Mouse (Mus musculus) ES-E14 (cell line): ENCODE measurements around the gene Parg. TPM values are rescaled to one million over a fixed set of nuclear protein-coding genes. Genes with fewer than 3 reads are reported as not detected.

ENCODE experiments used
- DNase-seq: peaks from one replicate; pipeline ENCODE4 v3.0.0-alpha.2; 2013; ENCODE audit warnings: low read depth, low spot score
- H3K27ac ChIP-seq: 2 replicates; pipeline ENCODE4 v1.5.1; 2012; ENCODE audit warnings: low read depth, mild to moderate bottlenecking, low read length, moderate library complexity, mixed read lengths; ENCODE audit not compliant: poor library complexity, insufficient read depth, severe bottlenecking
- H3K36me3 ChIP-seq: 2 replicates; pipeline ENCODE4 v1.6.1; 2012; ENCODE audit warnings: mild to moderate bottlenecking, low read length, moderate library complexity, mixed read lengths; ENCODE audit not compliant: control insufficient read depth, poor library complexity, insufficient read depth, severe bottlenecking
- H3K4me1 ChIP-seq, 2 experiments: fragments of 150-350 bp in 1 of 2; sonication (generic) in 1 of 2; 2 replicates each; pipeline ENCODE4 v1.6.1; 2012; ENCODE audit warnings: low read length in 2 of 2, mild to moderate bottlenecking in 1 of 2, mixed read lengths in 1 of 2; ENCODE audit not compliant: control insufficient read depth in 2 of 2, insufficient read depth in 2 of 2, poor library complexity in 1 of 2
- H3K4me3 ChIP-seq, 2 experiments: fragments of 150-350 bp in 1 of 2; sonication (generic) in 1 of 2; 2 replicates each; pipeline ENCODE4 v1.5.1; 2012; ENCODE audit warnings: low read length in 2 of 2, low read depth in 1 of 2, mild to moderate bottlenecking in 1 of 2, mixed read lengths in 1 of 2; ENCODE audit not compliant: insufficient read depth in 1 of 2, poor library complexity in 1 of 2, severe bottlenecking in 1 of 2
- H3K9ac ChIP-seq: 2 replicates; pipeline ENCODE4 v1.6.1; 2012; ENCODE audit warnings: low read depth, mild to moderate bottlenecking, low read length, mixed read lengths; ENCODE audit not compliant: poor library complexity, insufficient read depth, severe bottlenecking
- H3K9me3 ChIP-seq: fragments of 150-350 bp; sonication (generic); 2 replicates; pipeline ENCODE4 v1.6.1; 2012; ENCODE audit warnings: low read depth, mild to moderate bottlenecking, low read length; ENCODE audit not compliant: control insufficient read depth, insufficient read depth
- CHD2 ChIP-seq: IDR thresholded peaks from 2 replicates; pipeline ENCODE4 v1.6.1; 2014; ENCODE audit warnings: mild to moderate bottlenecking, low read depth, low read length, inconsistent platforms
- HCFC1 ChIP-seq: IDR thresholded peaks from 2 replicates; pipeline ENCODE4 v1.6.1; 2012; ENCODE audit warnings: low read length, inconsistent platforms, borderline replicate concordance; ENCODE audit not compliant: insufficient read depth
- MAFK ChIP-seq: IDR thresholded peaks from 2 replicates; pipeline ENCODE4 v1.6.1; 2014; ENCODE audit warnings: mild to moderate bottlenecking, low read depth, low read length, inconsistent platforms; ENCODE audit not compliant: insufficient read depth
- ZC3H11A ChIP-seq: IDR thresholded peaks from 2 replicates; pipeline ENCODE4 v1.6.1; 2012; ENCODE audit warnings: low read depth, mild to moderate bottlenecking, inconsistent platforms, low read length, borderline replicate concordance
- ZNF384 ChIP-seq: IDR thresholded peaks from 2 replicates; pipeline ENCODE4 v1.6.1; 2012; ENCODE audit warnings: low read depth, low read length, inconsistent platforms
- in situ Hi-C, 2 experiments: fragments of 600-800 bp; cut with MboI; formaldehyde crosslinking; loops; one replicate each; pipeline ENCODE4 v1.15.1; 2025; ENCODE audit warnings: low sequenced_read_pairs in 2 of 2, inconsistent platforms in 1 of 2; ENCODE audit not compliant: unreplicated experiment in 2 of 2
- total RNA-seq: library from RNA; depleted of rRNA; stranded (reverse); fragments of 300-350 nt; gene quantifications from 2 replicates; pipeline ENCODE4 v1.2.3, GENCODE M21; 2012

Parg gene
- total RNA-seq, 1 experiment: 56.9 TPM

DNA sequence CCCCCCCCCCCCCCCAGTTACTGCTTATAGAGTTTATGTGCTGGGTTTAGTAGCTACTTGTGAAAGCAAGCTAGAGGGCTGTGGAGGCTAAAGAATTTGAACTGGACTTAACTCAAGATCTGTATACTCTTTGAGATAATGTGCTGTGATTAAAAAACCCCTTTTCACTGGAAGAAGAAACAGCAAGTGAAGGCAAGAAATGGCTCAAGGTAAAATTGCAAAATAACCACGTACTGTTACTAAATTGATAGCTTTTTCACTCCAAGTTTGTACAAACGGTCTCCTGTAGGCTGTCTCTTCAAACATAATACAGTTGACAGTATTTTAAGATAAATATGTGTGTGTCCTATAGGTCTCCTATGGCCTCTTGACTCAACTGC is 35.7 kb upstream of the Parg start:
- H3K27ac ChIP-seq: no peak overlapping the region
- H3K9ac ChIP-seq: no peak overlapping the region; the same call in 1 of the 2 replicates
- H3K4me1 ChIP-seq: peaks cover 6 to 8% of the 10 kb centered on the region in 2 experiments; a peak in 2 of 4 replicates
- H3K4me3 ChIP-seq: peak overlapping the region; percentile 60 to 67; a peak in 3 of 4 replicates
- H3K36me3 ChIP-seq: no peaks in the 10 kb centered on the region; the same call in 1 of the 2 replicates
- TF ChIP-seq HCFC1 (no peak), CHD2 (no peak), ZNF384 (no peak), ZC3H11A (no peak), MAFK (no peak)
- in situ Hi-C loops: no loop called here
- DNase-seq: no peak
- no peaks in the 10 kb centered on the region for H3K9me3 ChIP-seq

DNA sequence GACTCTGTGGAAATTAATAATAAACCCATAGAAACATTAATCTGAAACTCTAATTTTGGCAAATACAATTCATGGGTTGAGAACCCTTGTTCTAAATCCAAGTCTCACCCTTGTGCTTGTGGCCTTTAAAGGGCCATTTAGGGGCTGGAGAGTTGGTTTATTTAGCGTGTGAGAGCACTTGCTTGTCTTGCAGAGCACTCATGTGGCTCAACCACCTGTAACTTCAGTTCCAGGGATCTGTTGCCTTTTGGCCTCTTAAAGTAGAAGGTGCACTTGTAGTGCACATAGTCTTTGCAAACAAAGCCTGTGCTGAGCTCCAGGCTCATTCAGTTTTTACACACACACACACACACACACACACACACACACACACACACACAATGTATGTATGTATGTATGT is 34.9 kb upstream of the Parg start:
- Histone ChIP-seq H3K9ac (no peak overlapping the region), H3K36me3 (no peaks in the 10 kb centered on the region; the same call in 1 of the 2 replicates), H3K27ac (no peak overlapping the region), H3K4me3 (no peak overlapping the region), H3K4me1 (peaks cover 4 to 6% of the 10 kb centered on the region in 2 experiments; a peak in 2 of 4 replicates), H3K9me3 (no peaks in the 10 kb centered on the region)
- DNase-seq: no peak
- TF ChIP-seq ZNF384 (no peak), ZC3H11A (no peak), HCFC1 (no peak), CHD2 (no peak), MAFK (no peak)
- in situ Hi-C loops: no loop called here

DNA sequence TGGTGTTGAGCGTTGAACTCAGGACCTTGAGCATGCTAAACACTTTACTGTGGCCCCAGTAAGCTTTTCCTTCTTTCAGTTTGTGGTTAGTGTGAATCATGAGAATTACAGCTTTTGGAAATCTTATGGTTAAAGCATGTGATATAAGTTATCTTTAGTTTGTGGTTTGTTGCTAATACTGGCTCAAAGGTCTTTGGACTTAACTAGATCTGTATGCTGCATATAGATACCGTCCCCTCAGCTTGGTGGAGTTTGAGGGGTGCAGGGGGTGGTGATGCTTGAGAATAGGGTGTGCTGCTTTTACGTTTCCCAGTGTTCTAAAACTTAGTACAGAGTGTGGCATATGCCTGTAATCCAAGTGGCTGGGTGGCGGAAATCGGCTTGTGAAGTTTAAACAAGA is 34.4 kb upstream of the Parg start:
- peaks cover 2 to 4% of the 10 kb centered on the region in 2 experiments; a peak in 2 of 4 replicates for H3K4me1 ChIP-seq
- TF ChIP-seq ZC3H11A: no peak
- TF ChIP-seq HCFC1: no peak
- no peak for TF ChIP-seq CHD2
- no peak for TF ChIP-seq MAFK
- TF ChIP-seq ZNF384: no peak
- peaks cover 2% of the 10 kb centered on the region; the same call in 1 of the 2 replicates for H3K36me3 ChIP-seq
- H3K4me3 ChIP-seq: no peak overlapping the region
- H3K9me3 ChIP-seq: no peaks in the 10 kb centered on the region
- in situ Hi-C loops: no loop called here
- H3K9ac ChIP-seq: no peak overlapping the region
- H3K27ac ChIP-seq: no peak overlapping the region
- no peak for DNase-seq

- H3K4me3 ChIP-seq: no peak overlapping the region
- peaks cover 7% of the 10 kb centered on the region for H3K36me3 ChIP-seq
- peaks cover 2 to 4% of the 10 kb centered on the region in 2 experiments; a peak in 2 of 4 replicates for H3K4me1 ChIP-seq
- DNase-seq: no peak
- in situ Hi-C loops: no loop called here
- H3K9me3 ChIP-seq: no peaks in the 10 kb centered on the region
- TF ChIP-seq CHD2 (no peak), ZC3H11A (no peak), ZNF384 (no peak), HCFC1 (no peak), MAFK (no peak)
- no peak overlapping the region for H3K9ac ChIP-seq
- H3K27ac ChIP-seq: no peak overlapping the region
These were observed 33.0 kb upstream of the Parg start for GRCm38 (mm10) chr14:32168653-32169231.

DNA sequence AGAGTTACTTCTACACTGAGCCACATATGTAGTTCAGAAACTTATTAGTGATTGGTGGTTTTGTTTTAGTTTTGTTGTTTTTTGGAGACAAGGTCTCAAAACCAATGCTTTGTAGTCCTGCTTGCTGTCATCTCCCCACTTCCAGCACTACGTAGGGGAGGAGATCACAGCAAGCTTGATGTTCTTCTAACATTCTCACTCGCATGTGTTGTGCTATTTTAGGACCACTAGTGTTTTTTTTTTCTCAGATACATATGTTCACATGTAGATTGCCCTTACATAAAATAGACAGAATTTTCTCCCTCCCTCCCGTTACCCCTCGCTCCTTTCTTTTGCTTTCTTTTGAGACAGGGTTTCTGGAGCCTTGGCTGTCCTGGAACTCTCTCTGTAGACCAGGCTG is 31.6 kb upstream of the Parg start:
- H3K4me1 ChIP-seq: peaks cover 2 to 4% of the 10 kb centered on the region in 2 experiments; a peak in 2 of 4 replicates
- no peak for DNase-seq
- H3K36me3 ChIP-seq: peaks cover 11% of the 10 kb centered on the region
- no peak for TF ChIP-seq ZC3H11A
- TF ChIP-seq CHD2: no peak
- no peak for TF ChIP-seq ZNF384
- TF ChIP-seq MAFK: no peak
- no peak for TF ChIP-seq HCFC1
- no peak overlapping the region for H3K4me3 ChIP-seq
- no peak overlapping the region for H3K27ac ChIP-seq
- H3K9me3 ChIP-seq: no peaks in the 10 kb centered on the region
- H3K9ac ChIP-seq: no peak overlapping the region
- in situ Hi-C loops: no loop called here
